Mouse (Mus musculus) A20 (cell line): Measurements from ENCODE around the gene Zfp473.
"Not testable (repeated sequence)": the region's sequence is repeated elsewhere in the genome, so short reads cannot be mapped to it uniquely, and the experiment has no call there.

Experiments
- DNase-seq: peaks from one replicate; pipeline ENCODE4 v3.0.0-alpha.2; 2011; ENCODE audit warnings: low read depth, low spot score

The Zfp473 gene

DNA sequence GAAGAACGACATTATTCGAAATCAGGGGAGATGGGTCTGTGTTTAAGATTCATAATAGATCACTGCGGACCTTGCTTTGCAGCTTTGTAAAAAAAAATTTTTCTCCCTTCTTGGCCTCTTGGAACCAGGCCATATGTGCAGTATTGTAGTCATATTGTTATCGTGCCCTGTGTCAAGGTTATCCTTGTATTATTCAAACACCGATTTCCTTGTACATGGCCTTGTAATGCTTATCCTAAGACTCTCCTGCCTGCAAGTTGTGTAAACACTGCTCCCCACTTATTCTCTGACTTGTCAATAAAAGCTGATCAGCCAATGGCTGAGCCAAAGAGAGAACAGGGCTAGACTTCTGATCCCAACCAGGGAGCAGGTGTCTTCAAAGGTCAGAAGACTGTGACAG, 28.8 kb downstream of the Zfp473 start:
- no peak for DNase-seq

DNA sequence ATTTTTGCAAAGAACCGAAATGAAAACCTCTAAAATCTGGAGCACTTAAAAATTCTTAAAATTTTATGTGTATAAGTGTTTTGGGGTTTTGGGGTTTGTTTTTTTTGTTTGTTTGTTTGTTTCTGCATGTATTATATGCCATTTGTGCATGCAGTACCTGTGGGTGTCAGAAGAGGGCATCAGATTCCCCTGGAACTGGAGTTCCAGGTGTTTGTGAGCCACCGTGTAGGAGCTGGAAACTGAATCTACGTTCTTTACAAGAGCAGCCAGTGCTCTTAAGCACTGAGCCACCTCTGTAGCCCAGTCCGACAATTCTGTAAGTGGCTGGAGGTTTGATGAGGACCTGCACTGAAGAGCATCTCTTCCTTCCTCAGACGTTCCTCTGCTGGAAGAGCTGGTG, 41.0 kb downstream of the Zfp473 start:
- no peak for DNase-seq

DNA sequence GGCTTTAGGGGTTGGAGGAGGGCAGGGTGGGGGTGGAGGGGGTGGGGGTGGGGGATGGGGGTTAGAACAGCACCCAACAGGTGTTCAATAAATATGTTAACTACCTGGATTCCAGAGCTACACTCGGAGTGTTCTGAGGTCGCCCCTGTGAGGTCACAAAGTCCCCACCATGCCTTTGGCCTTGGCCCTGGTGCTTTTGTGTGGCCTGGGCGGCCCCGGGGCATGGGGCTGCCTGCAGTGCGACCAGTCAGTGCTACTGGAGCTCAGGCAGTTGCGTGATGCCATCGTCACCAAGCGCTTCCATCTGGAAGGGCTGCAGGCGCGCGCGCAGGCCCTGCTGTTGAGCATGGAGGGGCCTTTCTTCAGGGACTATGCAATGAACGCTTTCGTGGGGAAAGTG, 42.3 kb downstream of the Zfp473 start, which contains the start of gene Izumo2:
Gene Izumo2, plus strand, starts transcription at position 169 of the 400 bp plus-strand sequence.
- no peak for DNase-seq

DNA sequence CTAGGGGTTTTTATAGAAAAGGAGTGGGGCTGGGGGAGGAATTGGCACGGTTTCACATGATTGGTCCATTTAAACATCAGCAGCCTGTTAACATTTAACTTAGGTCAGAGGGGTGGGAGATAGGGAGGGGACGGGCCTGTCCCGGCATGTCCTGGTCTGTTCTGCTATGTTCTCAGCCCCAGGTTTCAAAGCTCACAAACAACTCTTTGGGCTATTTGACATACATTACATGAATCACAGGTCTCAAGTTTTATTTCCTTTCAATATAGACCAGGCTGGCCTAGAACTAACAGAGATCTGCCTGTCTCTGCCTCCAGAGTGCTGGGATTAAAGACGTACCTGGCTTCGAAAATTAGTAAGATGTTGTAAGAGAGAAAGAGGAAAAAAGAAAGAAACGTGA, 42.8 kb downstream of the Zfp473 start:
- DNase-seq: not testable (repeated sequence)

- no peak for DNase-seq
Observed at GRCm38 (mm10) chr7:44707169-44707675, 43.6 kb downstream of the Zfp473 start.

DNA sequence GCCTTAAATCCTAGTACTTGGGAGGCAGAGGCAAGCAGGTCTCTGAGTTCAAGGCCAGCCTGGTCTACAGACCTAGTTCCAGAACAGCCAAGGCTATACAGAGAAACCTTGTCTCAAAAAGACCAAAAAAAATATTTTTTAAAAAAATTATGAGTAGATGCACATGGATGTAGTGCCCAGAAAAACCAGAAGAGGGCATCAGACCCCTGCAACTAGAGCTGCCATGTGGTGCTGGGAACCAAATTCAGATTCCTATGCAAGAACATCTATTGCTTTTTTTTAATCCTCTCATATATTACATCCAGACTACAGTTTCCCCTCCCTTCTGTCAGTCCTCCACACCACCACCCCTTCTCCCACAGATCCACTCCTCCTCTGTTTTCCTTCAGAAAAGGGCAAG, 44.5 kb downstream of the Zfp473 start:
- no peak for DNase-seq

DNA sequence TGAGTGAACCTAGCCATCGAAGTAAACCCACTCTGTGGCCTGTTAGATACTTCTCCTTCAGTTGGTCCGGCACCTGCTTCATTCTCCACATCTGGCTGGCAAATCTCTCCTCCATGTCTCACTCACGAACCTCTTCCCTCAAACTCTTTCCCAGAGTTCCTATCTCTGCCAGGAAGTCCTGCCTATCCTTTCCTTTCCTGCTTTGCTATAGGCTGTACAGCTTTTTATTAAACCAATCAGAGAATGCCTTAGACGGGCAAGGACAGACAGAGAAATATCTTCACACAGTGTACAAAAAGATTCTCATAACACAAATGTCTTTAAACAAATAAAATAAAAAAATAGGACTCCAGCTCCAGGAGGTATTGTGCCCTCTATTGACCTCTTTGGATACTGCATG, 45.8 kb downstream of the Zfp473 start:
- no peak for DNase-seq

- peak; percentile 47 for DNase-seq
Observed at GRCm38 (mm10) chr7:44704363-44704762, 46.5 kb downstream of the Zfp473 start.

DNA sequence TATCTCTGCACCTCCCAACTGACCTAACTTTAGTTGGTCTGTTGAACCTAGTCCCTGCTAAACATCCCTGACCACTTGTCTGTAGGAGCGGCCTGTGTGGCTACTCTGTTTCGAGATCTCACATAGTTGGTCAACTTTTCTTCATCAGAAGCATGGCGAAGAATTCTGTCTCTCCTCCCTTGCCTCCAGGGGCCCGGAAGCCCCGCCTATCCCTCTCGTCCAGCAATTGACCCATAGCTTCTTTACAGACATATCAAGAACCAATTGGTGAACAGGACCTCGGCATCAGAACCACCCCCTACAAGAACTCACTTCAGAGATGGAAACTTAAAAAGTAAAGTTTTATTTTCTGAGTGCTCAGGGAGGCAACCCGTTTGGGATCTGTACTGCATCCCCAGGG, 47.9 kb downstream of the Zfp473 start:
- DNase-seq: no peak

GRCm38 (mm10) chr7:44701921-44702320, 48.9 kb downstream of the Zfp473 start:
- peak; percentile 37 for DNase-seq

GRCm38 (mm10) chr7:44697980-44698379, 52.9 kb downstream of the Zfp473 start:
- DNase-seq: no peak

DNA sequence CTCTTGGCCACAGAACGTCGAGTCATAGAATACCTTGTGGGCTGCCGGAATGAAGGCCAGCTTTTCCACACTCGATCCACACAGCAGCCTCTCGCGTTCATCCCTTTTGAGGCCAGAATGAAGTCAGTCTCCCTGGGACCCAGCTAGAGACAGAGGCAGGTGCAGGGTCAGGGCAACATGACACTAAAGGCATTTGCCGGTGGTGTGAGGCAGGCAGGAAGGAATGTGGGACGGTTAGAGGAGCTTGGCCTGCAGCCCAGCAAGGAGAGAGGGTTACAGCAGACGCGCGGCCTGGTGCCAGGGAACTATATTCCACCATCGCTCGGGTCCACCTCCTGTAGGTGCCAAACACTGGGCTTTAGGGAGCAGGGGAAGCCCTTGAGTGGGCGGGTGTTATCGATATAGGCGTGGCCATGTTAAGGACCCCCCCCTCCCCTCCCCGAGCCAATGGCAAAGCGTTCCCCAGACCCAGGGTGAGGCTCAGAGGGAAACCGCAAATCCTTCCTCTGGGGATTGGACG, 53.6 kb downstream of the Zfp473 start:
- DNase-seq: no peak

- DNase-seq: no peak
Observed at GRCm38 (mm10) chr7:44695223-44695622, 55.6 kb downstream of the Zfp473 start.

DNA sequence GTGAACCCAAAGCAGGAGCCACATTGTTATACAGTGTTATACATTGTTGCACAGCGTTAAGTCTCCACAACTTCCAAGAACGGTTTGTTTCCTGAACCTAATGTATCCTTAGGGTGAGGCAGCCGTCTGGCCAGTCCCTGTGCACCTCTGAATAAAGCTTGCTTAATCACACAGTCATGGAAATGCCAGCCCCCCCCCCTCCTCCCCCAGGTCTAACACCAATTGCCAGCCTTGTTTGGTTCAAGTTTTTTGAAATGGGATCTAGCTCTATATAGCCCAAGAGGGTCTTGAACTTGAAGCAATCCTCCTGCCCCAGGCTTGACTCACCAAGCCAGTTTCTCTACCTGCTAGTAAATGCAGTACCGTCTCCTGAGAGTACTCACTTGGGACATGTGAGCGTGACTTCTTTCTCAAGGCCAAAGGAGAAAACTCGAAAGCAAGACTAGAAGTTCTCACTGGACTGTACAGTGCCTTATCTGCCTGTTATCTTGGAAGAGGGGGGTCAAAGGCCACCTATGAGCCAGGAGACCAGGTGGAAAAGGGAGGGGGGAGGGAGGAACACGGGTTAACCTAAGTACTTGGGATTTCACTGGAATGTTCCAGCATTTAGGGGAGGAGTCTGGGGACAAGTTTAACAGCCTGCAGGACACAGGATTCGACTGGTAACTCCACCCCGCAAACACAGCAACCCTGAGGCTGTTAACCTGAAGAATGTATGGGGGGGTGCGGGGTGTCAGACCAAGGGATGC, 57.2 kb downstream of the Zfp473 start:
- no peak for DNase-seq

GRCm38 (mm10) chr7:44689331-44689730, 61.5 kb downstream of the Zfp473 start:
- no peak for DNase-seq

GRCm38 (mm10) chr7:44688890-44689289, 62.0 kb downstream of the Zfp473 start:
- DNase-seq: no peak

- DNase-seq: no peak
Observed at GRCm38 (mm10) chr7:44685531-44686402, 65.1 kb downstream of the Zfp473 start.

DNA sequence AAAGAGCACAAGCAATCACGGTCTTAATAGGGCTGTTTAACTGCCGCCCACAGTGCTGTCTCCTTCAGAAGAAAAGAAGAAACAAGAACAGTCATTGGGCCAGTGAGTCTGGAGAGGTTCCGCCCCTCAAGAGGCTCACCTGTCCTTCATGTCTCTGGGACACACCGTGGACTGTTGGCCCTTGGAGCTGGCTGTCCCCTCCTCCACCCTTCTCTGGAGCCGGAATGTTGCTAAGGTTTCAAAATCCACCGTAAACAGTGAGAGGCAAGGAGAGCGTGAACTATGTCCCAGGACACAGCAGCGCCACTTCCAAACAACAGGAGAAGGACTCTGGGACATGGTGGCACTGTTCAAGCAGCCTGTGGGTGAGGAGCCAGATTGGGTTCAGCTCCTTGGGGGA, 67.2 kb downstream of the Zfp473 start:
- DNase-seq: no peak
